Mouse (Mus musculus) hindbrain, embryonic 14.5 days (tissue): ENCODE measurements around the gene Gm47841. TPM values are rescaled to one million over a fixed set of nuclear protein-coding genes. Genes with fewer than 3 reads are reported as not detected.

ENCODE experiments used
- ATAC-seq: fragments of 200-750 bp; cut with Nextera tagmentation; 2 replicates; pipeline ENCODE4 v1.8.0; 2017; ENCODE audit warnings: moderate number of reproducible peaks, mild to moderate bottlenecking, moderate TSS enrichment, moderate library complexity; ENCODE audit not compliant: low FRiP score
- DNase-seq: peaks from one replicate; pipeline ENCODE4 v3.0.0-alpha.2; 2015; ENCODE audit warnings: low spot score
- H3K27ac ChIP-seq: fragments of 300-500 bp; sonication (generic); 2 replicates; pipeline ENCODE4 v1.5.1; 2014; ENCODE audit warnings: mild to moderate bottlenecking, moderate library complexity
- H3K27me3 ChIP-seq: fragments of 300-500 bp; sonication (generic); 2 replicates; pipeline ENCODE4 v1.6.1; 2014; ENCODE audit warnings: mild to moderate bottlenecking, low read length, mixed read lengths; ENCODE audit not compliant: control insufficient read depth, insufficient read depth
- H3K36me3 ChIP-seq: fragments of 300-500 bp; sonication (generic); replicated peaks from 2 replicates; pipeline ENCODE4 v1.6.1; 2014; ENCODE audit not compliant: control insufficient read depth, insufficient read depth
- H3K4me1 ChIP-seq: fragments of 300-500 bp; sonication (generic); replicated peaks from 2 replicates; pipeline ENCODE4 v1.6.1; 2014; ENCODE audit warnings: antibody characterized with exemption, low read length, mixed read lengths; ENCODE audit not compliant: control insufficient read depth, insufficient read depth
- H3K4me2 ChIP-seq: fragments of 300-500 bp; sonication (generic); replicated peaks from 2 replicates; pipeline ENCODE4 v1.6.1; 2014; ENCODE audit warnings: mild to moderate bottlenecking, moderate library complexity
- H3K4me3 ChIP-seq: fragments of 300-500 bp; sonication (generic); replicated peaks from 2 replicates; pipeline ENCODE4 v1.5.1; 2014; ENCODE audit warnings: mild to moderate bottlenecking, low read length
- H3K9ac ChIP-seq: fragments of 300-500 bp; sonication (generic); 2 replicates; pipeline ENCODE4 v1.6.1; 2014
- H3K9me3 ChIP-seq: fragments of 300-500 bp; sonication (generic); 2 replicates; pipeline ENCODE4 v1.6.1; 2016; ENCODE audit warnings: low read length; ENCODE audit not compliant: control insufficient read depth
- WGBS: fragments of 180-500 bp; shearing (Covaris S2); extraction: QIAGEN DNeasy Blood & Tissue Kit; methylation state at CpG from one replicate; pipeline ENCODE4 v1.1.7; 2014; 5-methylcytosine and 5-hydroxymethylcytosine counted together
- polyA plus RNA-seq: library from polyadenylated mRNA; unstranded; fragments of >200 nt; fragmentation: Nextera tagmentation; extraction: Ambion mirVana; gene quantifications from 2 replicates; pipeline ENCODE4 v1.2.1, GENCODE M21; 2014

The Gm47841 gene
- polyA plus RNA-seq, 1 experiment from 2014 or later = not detected

- 3% methylated on average over 26 of the region's 26 CpGs for WGBS
- no peaks in the 10 kb centered on the region for H3K9me3 ChIP-seq
- peak overlapping the region; percentile 66 for H3K4me3 ChIP-seq
- H3K36me3 ChIP-seq = no peaks in the 10 kb centered on the region
- no peaks in the 10 kb centered on the region for H3K27me3 ChIP-seq
- H3K4me1 ChIP-seq = peaks cover 25% of the 10 kb centered on the region
- H3K9ac ChIP-seq = peak overlapping the region; percentile 87
- DNase-seq (no peak), ATAC-seq (0 out of 2 replicates have a peak, but pooled peaks have one; percentile 12)
- peak overlapping the region; percentile 44 for H3K27ac ChIP-seq
- H3K4me2 ChIP-seq = peak overlapping the region; percentile 72
Measured at GRCm38 (mm10) chr15:101076071-101077000, 29.1 kb upstream of the Gm47841 start.

DNA sequence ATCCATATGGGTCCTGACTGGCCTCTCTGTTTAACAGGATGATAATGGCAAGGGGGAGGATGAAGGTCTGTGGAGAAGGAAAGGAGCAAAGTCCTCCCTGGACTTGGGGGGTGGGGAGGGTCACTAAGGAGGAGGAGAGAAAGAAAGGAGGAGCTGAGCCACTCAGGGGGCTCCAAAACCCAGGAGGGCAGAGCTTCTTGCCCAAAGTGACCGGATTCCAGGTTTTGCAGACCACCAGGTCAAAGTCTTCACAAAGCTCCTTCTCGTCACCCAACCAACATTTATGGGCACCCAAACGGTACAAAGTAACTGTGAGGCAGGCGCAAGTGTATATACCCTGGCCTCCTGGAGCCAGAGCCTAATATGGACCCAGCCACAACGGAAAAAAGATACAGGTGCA, 28.5 kb upstream of the Gm47841 start:
- H3K4me1 ChIP-seq = peaks cover 29% of the 10 kb centered on the region
- peak overlapping the region; percentile 87 for H3K9ac ChIP-seq

DNA sequence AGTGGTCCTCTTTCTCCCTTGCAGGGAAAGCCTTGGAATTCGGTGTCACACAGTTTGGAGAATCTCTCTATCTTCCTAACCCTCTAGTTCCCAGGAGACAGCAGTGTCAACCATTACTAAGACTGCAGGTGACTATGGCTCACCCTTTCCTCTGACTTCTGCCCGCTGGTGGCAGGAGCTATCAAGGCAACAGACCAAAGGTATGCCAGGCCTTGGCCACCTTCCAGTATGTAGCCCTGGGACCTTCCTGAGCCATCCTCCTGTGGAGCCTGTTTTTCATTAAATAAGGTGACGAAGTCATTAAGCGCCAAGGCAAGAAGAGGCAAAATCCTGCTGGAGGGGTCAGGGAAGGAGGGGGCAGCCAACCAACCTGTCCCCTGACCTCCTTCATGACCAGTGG, 28.0 kb upstream of the Gm47841 start:
- no peak for DNase-seq
- WGBS = 69% methylated on average over 4 of the region's 4 CpGs
- no peaks in the 10 kb centered on the region for H3K27me3 ChIP-seq
- peaks cover 34% of the 10 kb centered on the region for H3K4me1 ChIP-seq
- no peak for ATAC-seq
- H3K36me3 ChIP-seq = no peaks in the 10 kb centered on the region
- no peak overlapping the region for H3K27ac ChIP-seq
- no peak overlapping the region for H3K9ac ChIP-seq
- no peak overlapping the region for H3K4me3 ChIP-seq
- peak overlapping the region; percentile 72; the same call in 1 of the 2 replicates for H3K4me2 ChIP-seq
- H3K9me3 ChIP-seq = no peaks in the 10 kb centered on the region

More for the DNA sequence above, 28.5 kb upstream of the Gm47841 start:
- Histone ChIP-seq H3K9me3 (no peaks in the 10 kb centered on the region), H3K27me3 (no peaks in the 10 kb centered on the region), H3K27ac (peak overlapping the region; percentile 28), H3K36me3 (no peaks in the 10 kb centered on the region), H3K4me2 (peak overlapping the region; percentile 72), H3K4me3 (peak overlapping the region; percentile 66)
- no peak for ATAC-seq
- WGBS = 20% methylated on average over 5 of the region's 5 CpGs
- no peak for DNase-seq

DNA sequence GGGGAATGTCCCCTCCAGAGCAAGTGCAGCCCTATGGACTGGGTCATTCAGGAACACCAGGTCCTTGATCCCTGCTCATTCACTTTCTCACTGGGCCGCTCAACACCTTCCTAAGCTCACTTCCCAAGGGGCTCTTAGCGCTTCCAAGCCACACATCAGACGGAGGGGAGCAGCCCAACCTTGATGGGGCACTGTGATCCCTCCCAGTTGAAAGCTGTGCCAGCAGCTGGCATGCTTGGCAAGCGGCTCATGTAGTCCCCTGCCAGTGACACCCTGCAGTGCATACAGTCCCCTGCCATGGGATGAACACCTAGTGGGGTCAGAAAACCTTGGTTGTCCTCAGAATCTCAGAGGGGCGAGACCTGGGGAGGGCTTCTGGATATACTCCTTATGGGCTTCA, 26.9 kb upstream of the Gm47841 start:
- H3K9ac ChIP-seq = no peak overlapping the region
- peaks cover 45% of the 10 kb centered on the region for H3K4me1 ChIP-seq
- ATAC-seq (no peak), DNase-seq (no peak)
- H3K36me3 ChIP-seq = no peaks in the 10 kb centered on the region
- no peaks in the 10 kb centered on the region for H3K27me3 ChIP-seq
- H3K9me3 ChIP-seq = no peaks in the 10 kb centered on the region
- H3K27ac ChIP-seq = no peak overlapping the region
- H3K4me3 ChIP-seq = no peak overlapping the region
- WGBS = 56% methylated on average over 5 of the region's 5 CpGs
- no peak overlapping the region for H3K4me2 ChIP-seq

DNA sequence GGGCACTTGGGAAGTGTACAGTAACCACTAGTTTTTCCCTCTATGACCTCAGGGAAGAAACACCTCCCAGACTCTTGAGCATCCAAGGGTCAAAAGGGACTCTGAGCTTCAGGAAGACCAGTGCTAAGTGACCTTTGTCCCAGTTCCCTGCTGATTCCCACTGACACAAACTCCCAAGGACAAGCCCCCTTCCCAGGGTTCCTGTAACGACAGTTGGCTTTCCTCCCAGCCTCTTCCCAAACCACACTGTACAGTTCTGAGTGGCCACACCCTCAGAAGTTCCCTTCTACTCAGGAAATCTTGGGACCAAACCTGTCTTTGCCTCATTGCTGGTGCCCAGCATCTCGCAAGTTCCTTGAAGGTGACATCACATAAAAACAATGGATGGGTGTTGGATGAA, 25.5 kb upstream of the Gm47841 start:
- no peak overlapping the region for H3K4me3 ChIP-seq
- ATAC-seq (no peak), DNase-seq (no peak)
- H3K9me3 ChIP-seq = no peaks in the 10 kb centered on the region
- peaks cover 41% of the 10 kb centered on the region for H3K4me1 ChIP-seq
- no peak overlapping the region for H3K27ac ChIP-seq
- no peak overlapping the region for H3K9ac ChIP-seq
- no peaks in the 10 kb centered on the region for H3K36me3 ChIP-seq
- H3K4me2 ChIP-seq = no peak overlapping the region
- H3K27me3 ChIP-seq = no peaks in the 10 kb centered on the region
- WGBS = 61% methylated on average over 2 of the region's 2 CpGs

- Histone ChIP-seq H3K4me1 (peaks cover 45% of the 10 kb centered on the region), H3K9ac (no peak overlapping the region)
Measured at GRCm38 (mm10) chr15:101070762-101071161, 23.6 kb upstream of the Gm47841 start.

GRCm38 (mm10) chr15:101069641-101070190, 22.5 kb upstream of the Gm47841 start:
- Histone ChIP-seq H3K4me1 (peaks cover 45% of the 10 kb centered on the region), H3K4me2 (no peak overlapping the region), H3K9ac (no peak overlapping the region), H3K27ac (no peak overlapping the region), H3K4me3 (no peak overlapping the region), H3K9me3 (no peaks in the 10 kb centered on the region), H3K27me3 (no peaks in the 10 kb centered on the region), H3K36me3 (no peaks in the 10 kb centered on the region)
- DNase-seq = no peak
- 44% methylated on average over 9 of the region's 9 CpGs for WGBS
- no peak for ATAC-seq

More at GRCm38 (mm10) chr15:101070762-101071161, 23.6 kb upstream of the Gm47841 start:
- ATAC-seq (no peak), DNase-seq (no peak)
- H3K4me3 ChIP-seq = no peak overlapping the region
- no peaks in the 10 kb centered on the region for H3K9me3 ChIP-seq
- H3K27me3 ChIP-seq = no peaks in the 10 kb centered on the region
- no peak overlapping the region for H3K4me2 ChIP-seq
- 34% methylated on average over 5 of the region's 5 CpGs for WGBS
- H3K36me3 ChIP-seq = no peaks in the 10 kb centered on the region
- no peak overlapping the region for H3K27ac ChIP-seq

- no peak overlapping the region for H3K4me3 ChIP-seq
- H3K9me3 ChIP-seq = no peaks in the 10 kb centered on the region
- no peak overlapping the region for H3K9ac ChIP-seq
- H3K4me1 ChIP-seq = peaks cover 45% of the 10 kb centered on the region
- no peaks in the 10 kb centered on the region for H3K36me3 ChIP-seq
- no peaks in the 10 kb centered on the region for H3K27me3 ChIP-seq
- H3K4me2 ChIP-seq = no peak overlapping the region
- 40% methylated on average over 4 of the region's 4 CpGs for WGBS
- no peak overlapping the region; the same call in 1 of the 2 replicates for H3K27ac ChIP-seq
- DNase-seq (no peak), ATAC-seq (no peak)
Measured at GRCm38 (mm10) chr15:101068671-101069070, 21.5 kb upstream of the Gm47841 start.

DNA sequence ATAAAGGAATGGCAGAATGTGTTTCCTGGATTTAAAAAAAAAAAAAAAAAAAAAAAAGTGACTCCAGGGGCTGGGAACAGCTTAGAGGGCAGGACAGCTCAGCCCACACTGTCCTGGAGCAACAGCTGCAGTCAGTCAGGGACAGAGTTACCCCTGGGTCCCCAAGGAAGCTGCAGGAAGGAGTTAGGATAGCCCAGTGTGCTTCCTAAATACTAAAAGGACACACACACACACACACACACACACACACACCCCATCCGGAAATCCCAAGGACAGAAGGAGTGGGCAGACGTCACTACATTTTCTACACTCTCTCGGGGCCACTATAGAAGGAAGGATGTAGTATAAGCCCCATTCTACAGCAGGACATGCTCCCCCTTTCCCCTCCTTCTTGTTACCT, 20.8 kb upstream of the Gm47841 start:
- H3K27me3 ChIP-seq = no peaks in the 10 kb centered on the region
- H3K27ac ChIP-seq = no peak overlapping the region
- peaks cover 45% of the 10 kb centered on the region for H3K4me1 ChIP-seq
- H3K9ac ChIP-seq = no peak overlapping the region
- no peak overlapping the region for H3K4me2 ChIP-seq
- ATAC-seq (no peak), DNase-seq (no peak)
- H3K36me3 ChIP-seq = no peaks in the 10 kb centered on the region
- 37% methylated on average over 3 of the region's 3 CpGs for WGBS
- H3K9me3 ChIP-seq = no peaks in the 10 kb centered on the region
- H3K4me3 ChIP-seq = no peak overlapping the region
